Comparison of ENCODE assay signal across 8 mouse cellular contexts in genomic region chr7:29906682-29907058, GRCm38 (mm10). TPM values are rescaled to one million over a fixed set of nuclear protein-coding genes. Genes with fewer than 3 reads are reported as not detected.
A peak's percentile ranks its signal among the peaks of the same experiment; 100 is the strongest.
DNase-seq lines count a peak whose midpoint lies in the region; ATAC-seq and TF ChIP-seq lines count a peak whose summit lies in the region.

No protein-coding gene starts in this region.

- peaks cover 6% of the 10 kb centered on the region for H3K36me3 ChIP-seq in erythroblast, embryonic 14.5 days (ENCODE audit: control insufficient read depth)
- no peaks in the 10 kb centered on the region; a peak in 1 of 4 replicates for H3K36me3 ChIP-seq in MEL (ENCODE audit: control insufficient read depth in 1 of 2, insufficient read depth in 2 of 2, low read length in 2 of 2)
- peaks cover 15% of the 10 kb centered on the region for H3K36me3 ChIP-seq in heart, embryonic 16.5 days (ENCODE audit: control insufficient read depth, insufficient read depth)
- 0 out of 2 replicates have a peak, but pooled peaks cover 3% of the 10 kb centered on the region for H3K36me3 ChIP-seq in liver, embryonic 15.5 days (replicated peaks)

- no peaks in the 10 kb centered on the region for H3K79me2 ChIP-seq in MEL (ENCODE audit: control insufficient read depth, insufficient read depth, low read length, poor library complexity)

- TF ChIP-seq CTCF in MEL (IDR thresholded peaks at IDR 0.05 in 2 of 3, conservative IDR thresholded peaks at IDR 0.05 in 1 of 3; ENCODE audit: control insufficient read depth in 1 of 3, insufficient read depth in 1 of 3, low read depth in 2 of 3, low read length in 3 of 3, poor library complexity in 1 of 3, severe bottlenecking in 1 of 3), result no peak

- WGBS in heart, embryonic 16.5 days, result 23% methylated on average over 8 of the region's 8 CpGs
- 27% methylated on average over 8 of the region's 8 CpGs for WGBS in liver, embryonic 15.5 days (ENCODE audit: insufficient replicate concordance)

- H3K27me3 ChIP-seq in erythroblast, embryonic 14.5 days (ENCODE audit: control insufficient read depth), result no peaks in the 10 kb centered on the region
- no peaks in the 10 kb centered on the region for H3K27me3 ChIP-seq in MEL (ENCODE audit: control insufficient read depth in 1 of 2, insufficient read depth in 2 of 2, low read length in 2 of 2)
- H3K27me3 ChIP-seq in heart, embryonic 16.5 days (ENCODE audit: control insufficient read depth, insufficient read depth, low read length), result no peaks in the 10 kb centered on the region
- H3K27me3 ChIP-seq in liver, embryonic 15.5 days, result no peaks in the 10 kb centered on the region

- no peak for TF ChIP-seq POLR2A in MEL (IDR thresholded peaks at IDR 0.05; ENCODE audit: control insufficient read depth in 1 of 2, insufficient read depth in 1 of 2, low read depth in 1 of 2, low read length in 2 of 2, poor library complexity in 1 of 2)

- H3K9me3 ChIP-seq in erythroblast, embryonic 14.5 days (ENCODE audit: control insufficient read depth, low read length), result no peaks in the 10 kb centered on the region
- H3K9me3 ChIP-seq in MEL (replicated peaks; ENCODE audit: insufficient read depth, low read length), result no peaks in the 10 kb centered on the region
- no peaks in the 10 kb centered on the region for H3K9me3 ChIP-seq in heart, embryonic 16.5 days (replicated peaks; ENCODE audit: control insufficient read depth, low read length)
- no peaks in the 10 kb centered on the region for H3K9me3 ChIP-seq in liver, embryonic 15.5 days (replicated peaks)

- no peak for ATAC-seq in erythroblast, adult 5-6 weeks (replicated peaks; ENCODE audit: low FRiP score, poor library complexity, severe bottlenecking)
- ATAC-seq in heart, embryonic 16.5 days (replicated peaks; ENCODE audit: extremely low read depth, insufficient read depth, low FRiP score), result no peak
- ATAC-seq in liver, embryonic 15.5 days (ENCODE audit: insufficient read depth), result no peak
- ATAC-seq in granulocyte monocyte progenitor cell, adult 5-6 weeks (replicated peaks; ENCODE audit: poor library complexity, severe bottlenecking), result no peak

- H3K4me2 ChIP-seq in heart, embryonic 16.5 days (ENCODE audit: low read depth, low read length), result peak overlapping the region; percentile 85
- H3K4me2 ChIP-seq in liver, embryonic 15.5 days, result peak overlapping the region; percentile 83

- peak overlapping the region; percentile 77 for H3K4me3 ChIP-seq in erythroblast, embryonic 14.5 days (replicated peaks)
- H3K4me3 ChIP-seq in MEL (ENCODE audit: control insufficient read depth in 1 of 2, insufficient read depth in 1 of 2, low read depth in 2 of 2, low read length in 2 of 2), result peak overlapping the region; percentile 74 to 90
- H3K4me3 ChIP-seq in heart, embryonic 16.5 days (ENCODE audit: low read length), result peak overlapping the region; percentile 70
- H3K4me3 ChIP-seq in liver, embryonic 15.5 days (replicated peaks), result peak overlapping the region; percentile 70

- H3K9ac ChIP-seq in MEL (ENCODE audit: control insufficient read depth, low read depth, low read length, poor library complexity, severe bottlenecking), result peak overlapping the region; percentile 70
- H3K9ac ChIP-seq in heart, embryonic 16.5 days (ENCODE audit: low read length), result peak overlapping the region; percentile 84
- peak overlapping the region; percentile 62 for H3K9ac ChIP-seq in liver, embryonic 15.5 days

- no peak for DNase-seq in MEL (ENCODE audit: low read depth, low spot score)
- DNase-seq in telencephalon, adult 2 months (ENCODE audit: low read depth, low spot score), result peak; percentile 26
- DNase-seq in embryo, embryonic 10.5 days (ENCODE audit: low spot score), result no peak

- TF ChIP-seq EP300 in MEL (IDR thresholded peaks at IDR 0.05; ENCODE audit: low read depth in 1 of 2, low read length in 2 of 2), result no peak

- H3K27ac ChIP-seq in MEL (ENCODE audit: control insufficient read depth, low read depth, low read length), result peak overlapping the region; percentile 89
- peak overlapping the region; percentile 98 for H3K27ac ChIP-seq in heart, embryonic 16.5 days (ENCODE audit: low read length)
- H3K27ac ChIP-seq in liver, embryonic 15.5 days (replicated peaks), result peak overlapping the region; percentile 87

- peaks cover 16% of the 10 kb centered on the region for H3K4me1 ChIP-seq in erythroblast, embryonic 14.5 days (ENCODE audit: control insufficient read depth)
- H3K4me1 ChIP-seq in MEL (ENCODE audit: control insufficient read depth in 1 of 2, insufficient read depth in 2 of 2, low read length in 2 of 2), result peaks cover 0 to 5% of the 10 kb centered on the region in 2 experiments; a peak in 1 of 4 replicates
- H3K4me1 ChIP-seq in heart, embryonic 16.5 days (ENCODE audit: control insufficient read depth, insufficient read depth, low read length), result peaks cover 18% of the 10 kb centered on the region
- peaks cover 14% of the 10 kb centered on the region for H3K4me1 ChIP-seq in liver, embryonic 15.5 days (replicated peaks)

- TF ChIP-seq RAD21 in MEL (IDR thresholded peaks at IDR 0.05; ENCODE audit: low read depth, low read length), result no peak

TF ChIP-seq in MEL, 35 proteins besides CTCF, POLR2A, EP300 and RAD21 (continues in another document):
- TF ChIP-seq CHD1 (IDR thresholded peaks at IDR 0.05; ENCODE audit: low read depth, low read length), result no peak

RNA-seq across cellular contexts. Expression of gene Zfp27, which starts 0.3 kb away (rescaled TPM):
- polyA plus RNA-seq in erythroblast, embryonic 14.5 days (2012), result 0.01 and 0.02 TPM in 2 replicates
- total RNA-seq in erythroblast, adult 5-6 weeks (2015; ENCODE audit: low replicate concordance), result 1.0 and 1.2 TPM in 2 replicates
- 1.4 and 1.7 TPM in 2 replicates for total RNA-seq in erythroblast, adult 5-6 weeks (2017; ENCODE audit: low replicate concordance)
- total RNA-seq in MEL (2012; rRNA removed), result 4.3 and 4.9 TPM in 2 replicates
- 1 to 10 TPM in 1 of 2 experiments, not detected in 1; 5.0 TPM for polyA plus RNA-seq in MEL (2012; ENCODE audit: insufficient read depth in 1 of 2, insufficient read length in 2 of 2, low read depth in 1 of 2, low replicate concordance in 2 of 2, missing spikeins in 1 of 2)
- polyA plus RNA-seq in heart, embryonic 16.5 days (2015; fragmentation: Nextera tagmentation; extraction: Ambion mirVana), result 8.5 and 9.6 TPM in 2 replicates
- polyA plus RNA-seq in liver, embryonic 15.5 days (2015; fragmentation: Nextera tagmentation; extraction: Ambion mirVana), result 1.4 and 1.7 TPM in 2 replicates
- total RNA-seq in granulocyte monocyte progenitor cell, adult 5-6 weeks (2014; fragmentation: Nextera tagmentation), result 6.1 and 8.0 TPM in 2 replicates
- total RNA-seq in granulocyte monocyte progenitor cell, adult 5-6 weeks (2017), result 10.9 and 13.4 TPM in 2 replicates

RNA-seq across cellular contexts. Expression of gene Zfp383, which starts 1.4 kb away (rescaled TPM):
- not detected in 2 replicates for polyA plus RNA-seq in erythroblast, embryonic 14.5 days (2012)
- total RNA-seq in erythroblast, adult 5-6 weeks (2015; ENCODE audit: low replicate concordance), result not detected in 2 replicates
- total RNA-seq in erythroblast, adult 5-6 weeks (2017; ENCODE audit: low replicate concordance), result not detected in 2 replicates
- total RNA-seq in MEL (2012; rRNA removed), result 0.78 and 0.89 TPM in 2 replicates
- 1 to 10 TPM in 1 of 2 experiments, not detected in 1; 1.4 TPM for polyA plus RNA-seq in MEL (2012; ENCODE audit: insufficient read depth in 1 of 2, insufficient read length in 2 of 2, low read depth in 1 of 2, low replicate concordance in 2 of 2, missing spikeins in 1 of 2)
- polyA plus RNA-seq in heart, embryonic 16.5 days (2015; fragmentation: Nextera tagmentation; extraction: Ambion mirVana), result 3.0 and 3.2 TPM in 2 replicates
- 0.35 and 0.39 TPM in 2 replicates for polyA plus RNA-seq in liver, embryonic 15.5 days (2015; fragmentation: Nextera tagmentation; extraction: Ambion mirVana)
- total RNA-seq in granulocyte monocyte progenitor cell, adult 5-6 weeks (2014; fragmentation: Nextera tagmentation), result 3.7 TPM in 1 of 2 replicates, not detected in the other
- 0.31 and 2.8 TPM in 2 replicates for total RNA-seq in granulocyte monocyte progenitor cell, adult 5-6 weeks (2017)

RNA-seq across cellular contexts. Expression of gene Zfp420, which starts 46.9 kb away (rescaled TPM):
- not detected in 2 replicates for polyA plus RNA-seq in erythroblast, embryonic 14.5 days (2012)
- 1.5 TPM in 1 of 2 replicates, not detected in the other for total RNA-seq in erythroblast, adult 5-6 weeks (2015; ENCODE audit: low replicate concordance)
- 0.26 and 0.28 TPM in 2 replicates for total RNA-seq in erythroblast, adult 5-6 weeks (2017; ENCODE audit: low replicate concordance)
- 4.2 and 8.1 TPM in 2 replicates for total RNA-seq in MEL (2012; rRNA removed)
- polyA plus RNA-seq in MEL (2012; ENCODE audit: insufficient read depth in 1 of 2, insufficient read length in 2 of 2, low read depth in 1 of 2, low replicate concordance in 2 of 2, missing spikeins in 1 of 2), result 1 to 10 TPM in 1 of 2 experiments, not detected in 1; 3.2 TPM
- 4.2 and 5.4 TPM in 2 replicates for polyA plus RNA-seq in heart, embryonic 16.5 days (2015; fragmentation: Nextera tagmentation; extraction: Ambion mirVana)
- 0.91 and 0.97 TPM in 2 replicates for polyA plus RNA-seq in liver, embryonic 15.5 days (2015; fragmentation: Nextera tagmentation; extraction: Ambion mirVana)
- 8.2 and 8.4 TPM in 2 replicates for total RNA-seq in granulocyte monocyte progenitor cell, adult 5-6 weeks (2014; fragmentation: Nextera tagmentation)
- total RNA-seq in granulocyte monocyte progenitor cell, adult 5-6 weeks (2017), result 2.8 and 4.3 TPM in 2 replicates

RNA-seq across cellular contexts. Expression of gene Zfp74, which starts 47.2 kb away (rescaled TPM):
- polyA plus RNA-seq in erythroblast, embryonic 14.5 days (2012), result 0.09 and 0.37 TPM in 2 replicates
- 2.3 and 2.7 TPM in 2 replicates for total RNA-seq in erythroblast, adult 5-6 weeks (2015; ENCODE audit: low replicate concordance)
- 1.4 and 1.7 TPM in 2 replicates for total RNA-seq in erythroblast, adult 5-6 weeks (2017; ENCODE audit: low replicate concordance)
- 3.5 and 4.8 TPM in 2 replicates for total RNA-seq in MEL (2012; rRNA removed)
- 1 to 10 TPM in 1 of 2 experiments, not detected in 1; 9.4 TPM for polyA plus RNA-seq in MEL (2012; ENCODE audit: insufficient read depth in 1 of 2, insufficient read length in 2 of 2, low read depth in 1 of 2, low replicate concordance in 2 of 2, missing spikeins in 1 of 2)
- 8.2 and 8.3 TPM in 2 replicates for polyA plus RNA-seq in heart, embryonic 16.5 days (2015; fragmentation: Nextera tagmentation; extraction: Ambion mirVana)
- polyA plus RNA-seq in liver, embryonic 15.5 days (2015; fragmentation: Nextera tagmentation; extraction: Ambion mirVana), result 1.5 and 1.8 TPM in 2 replicates
- total RNA-seq in granulocyte monocyte progenitor cell, adult 5-6 weeks (2014; fragmentation: Nextera tagmentation), result 10.7 and 12.4 TPM in 2 replicates
- 6.9 and 9.3 TPM in 2 replicates for total RNA-seq in granulocyte monocyte progenitor cell, adult 5-6 weeks (2017)

RNA-seq across cellular contexts. Expression of gene Zfp940, which starts 53.2 kb away (rescaled TPM):
- polyA plus RNA-seq in erythroblast, embryonic 14.5 days (2012), result not detected in 2 replicates
- 0.63 TPM in 1 of 2 replicates, not detected in the other for total RNA-seq in erythroblast, adult 5-6 weeks (2015; ENCODE audit: low replicate concordance)
- total RNA-seq in erythroblast, adult 5-6 weeks (2017; ENCODE audit: low replicate concordance), result not detected in 2 replicates
- 8.8 and 13.7 TPM in 2 replicates for total RNA-seq in MEL (2012; rRNA removed)
- polyA plus RNA-seq in MEL (2012; ENCODE audit: insufficient read depth in 1 of 2, insufficient read length in 2 of 2, low read depth in 1 of 2, low replicate concordance in 2 of 2, missing spikeins in 1 of 2), result 1 to 10 TPM in 1 of 2 experiments, not detected in 1; 8.4 TPM
- 1.5 TPM in 2 replicates for polyA plus RNA-seq in heart, embryonic 16.5 days (2015; fragmentation: Nextera tagmentation; extraction: Ambion mirVana)
- polyA plus RNA-seq in liver, embryonic 15.5 days (2015; fragmentation: Nextera tagmentation; extraction: Ambion mirVana), result 0.36 and 0.83 TPM in 2 replicates
- total RNA-seq in granulocyte monocyte progenitor cell, adult 5-6 weeks (2014; fragmentation: Nextera tagmentation), result 5.3 and 6.6 TPM in 2 replicates
- 3.9 and 4.6 TPM in 2 replicates for total RNA-seq in granulocyte monocyte progenitor cell, adult 5-6 weeks (2017)
